Mouse (Mus musculus) olfactory bulb, adult 2 months (tissue): ENCODE measurements around the gene Abcb10.
"Not testable (repeated sequence)": the region's sequence is repeated elsewhere in the genome, so short reads cannot be mapped to it uniquely, and the experiment has no call there.

Source experiments
- CTCF ChIP-seq: fragments of 200-500 bp; IDR thresholded peaks from 2 replicates; pipeline ENCODE4 v1.5.1; 2012; ENCODE audit warnings: low read depth, mild to moderate bottlenecking, low read length, moderate library complexity; ENCODE audit not compliant: insufficient read depth
- POLR2A ChIP-seq: fragments of 200-500 bp; IDR thresholded peaks from 2 replicates; pipeline ENCODE4 v1.6.1; 2012; ENCODE audit warnings: mild to moderate bottlenecking, low read depth, low read length, moderate library complexity; ENCODE audit not compliant: insufficient read depth

- not testable (repeated sequence) for TF ChIP-seq CTCF, POLR2A
Measured at GRCm38 (mm10) chr8:124014299-124014698, 31.4 kb upstream of the Abcb10 start.
